Mouse (Mus musculus) cerebellum, adult 2 months (tissue): ENCODE data around the gene Scpep1. TPM values are rescaled to one million over a fixed set of nuclear protein-coding genes. Genes with fewer than 3 reads are reported as not detected.
A peak's percentile ranks its signal among the peaks of the same experiment; 100 is the strongest.

ENCODE experiments used
- DNase-seq, 2 experiments: peaks; one replicate each; pipeline ENCODE4 v3.0.0; 2021
- H3K27ac ChIP-seq: fragments of 200-500 bp; 2 replicates; pipeline ENCODE4 v1.5.1; 2012; ENCODE audit warnings: low read length, control low read depth, inconsistent platforms; ENCODE audit not compliant: insufficient read depth
- H3K27me3 ChIP-seq: fragments of 200-500 bp; 2 replicates; pipeline ENCODE4 v1.6.1; 2012; ENCODE audit warnings: inconsistent platforms, mild to moderate bottlenecking, low read length, moderate library complexity; ENCODE audit not compliant: control insufficient read depth, insufficient read depth
- H3K4me1 ChIP-seq: fragments of 200-500 bp; 2 replicates; pipeline ENCODE4 v1.6.1; 2011; ENCODE audit warnings: low read length; ENCODE audit not compliant: control insufficient read depth, insufficient read depth
- H3K4me3 ChIP-seq: fragments of 200-500 bp; replicated peaks from 2 replicates; pipeline ENCODE3; 2011; ENCODE audit warnings: mild to moderate bottlenecking, low read depth, low read length, control low read depth; ENCODE audit not compliant: insufficient read depth
- CTCF ChIP-seq: fragments of 200-500 bp; IDR thresholded peaks from 2 replicates; pipeline ENCODE4 v1.5.1; 2011; ENCODE audit warnings: low read depth, mild to moderate bottlenecking, control low read depth, low read length, moderate library complexity, borderline replicate concordance; ENCODE audit not compliant: insufficient read depth
- POLR2A ChIP-seq: fragments of 200-500 bp; IDR thresholded peaks from 2 replicates; pipeline ENCODE4 v1.6.1; 2011; ENCODE audit warnings: low read length, control low read depth, borderline replicate concordance; ENCODE audit not compliant: insufficient read depth
- WGBS: fragments of 180-500 bp; shearing (Covaris S2); methylation state at CpG from one replicate; pipeline ENCODE4 v1.1.7; 2018; 5-methylcytosine and 5-hydroxymethylcytosine counted together
- polyA plus RNA-seq: library from polyadenylated mRNA; depleted of rRNA; stranded (reverse); fragments of >200 nt; gene quantifications from 2 replicates; pipeline ENCODE4 v1.2.3, GENCODE M21; 2012; rRNA removed

Gene Scpep1
- 17.5 and 18.6 TPM in 2 replicates for polyA plus RNA-seq

- WGBS = 5% methylated on average over 34 of the region's 34 CpGs
- peak; percentile 95 to 98 for DNase-seq
- TF ChIP-seq POLR2A = peak; percentile 69; the same call in 1 of the 2 replicates
- peak; percentile 76 for TF ChIP-seq CTCF
- H3K27me3 ChIP-seq = no peaks in the 10 kb centered on the region
- no peak within 1 kb of the TSS for H3K27ac ChIP-seq
- peak within 1 kb of the TSS; percentile 93 for H3K4me3 ChIP-seq
- H3K4me1 ChIP-seq = no peaks in the 10 kb centered on the region
Measured at GRCm38 (mm10) chr11:88955217-88955969, at the start of gene Scpep1. Gene Scpep1, minus strand, starts transcription at chr11:88955465.

DNA sequence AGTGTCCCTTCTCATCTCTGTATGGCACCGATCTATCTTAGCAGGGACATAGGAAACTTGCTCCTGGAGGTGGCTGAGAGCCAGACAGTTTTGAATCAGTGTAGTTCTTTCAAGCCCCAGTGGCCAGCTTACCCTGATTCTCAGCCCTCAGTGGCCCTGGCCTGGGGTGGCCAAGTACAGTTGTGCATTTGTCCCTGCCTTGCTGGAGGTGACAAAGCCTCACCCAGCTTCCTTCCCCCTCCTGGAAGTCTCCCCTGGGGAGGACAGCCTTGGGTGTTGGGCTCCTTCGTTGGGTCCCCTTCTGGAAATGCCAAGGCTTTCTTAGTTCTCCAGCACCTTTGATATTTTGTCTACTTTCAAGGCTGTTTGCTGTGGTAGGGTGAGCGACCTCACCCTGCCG, 48.5 kb upstream of the Scpep1 start:
- DNase-seq = no peak
- H3K4me3 ChIP-seq = no peak overlapping the region
- H3K27ac ChIP-seq = no peak overlapping the region
- H3K4me1 ChIP-seq = no peaks in the 10 kb centered on the region
- TF ChIP-seq POLR2A (no peak), CTCF (no peak)
- H3K27me3 ChIP-seq = no peaks in the 10 kb centered on the region
- WGBS = 41% methylated on average over 4 of the region's 4 CpGs

GRCm38 (mm10) chr11:89003078-89003477, 47.8 kb upstream of the Scpep1 start:
- Histone ChIP-seq H3K4me3 (no peak overlapping the region), H3K4me1 (no peaks in the 10 kb centered on the region), H3K27ac (no peak overlapping the region), H3K27me3 (no peaks in the 10 kb centered on the region)
- WGBS = 22% methylated on average over 6 of the region's 6 CpGs
- DNase-seq = no peak
- TF ChIP-seq CTCF (no peak), POLR2A (no peak)

- no peaks in the 10 kb centered on the region for H3K27me3 ChIP-seq
- H3K27ac ChIP-seq = no peak overlapping the region
- no peak overlapping the region for H3K4me3 ChIP-seq
- no peak for TF ChIP-seq CTCF
- no peak for TF ChIP-seq POLR2A
- DNase-seq = no peak
- WGBS = 29% methylated on average over 5 of the region's 5 CpGs
- no peaks in the 10 kb centered on the region for H3K4me1 ChIP-seq
Measured at GRCm38 (mm10) chr11:89002621-89003020, 47.4 kb upstream of the Scpep1 start.

- Histone ChIP-seq H3K4me3 (no peak overlapping the region), H3K27ac (no peak overlapping the region), H3K27me3 (no peaks in the 10 kb centered on the region), H3K4me1 (no peaks in the 10 kb centered on the region)
- WGBS = 73% methylated on average over 5 of the region's 5 CpGs
- DNase-seq = no peak
- TF ChIP-seq POLR2A = no peak
- no peak for TF ChIP-seq CTCF
Measured at GRCm38 (mm10) chr11:89002068-89002467, 46.8 kb upstream of the Scpep1 start.

DNA sequence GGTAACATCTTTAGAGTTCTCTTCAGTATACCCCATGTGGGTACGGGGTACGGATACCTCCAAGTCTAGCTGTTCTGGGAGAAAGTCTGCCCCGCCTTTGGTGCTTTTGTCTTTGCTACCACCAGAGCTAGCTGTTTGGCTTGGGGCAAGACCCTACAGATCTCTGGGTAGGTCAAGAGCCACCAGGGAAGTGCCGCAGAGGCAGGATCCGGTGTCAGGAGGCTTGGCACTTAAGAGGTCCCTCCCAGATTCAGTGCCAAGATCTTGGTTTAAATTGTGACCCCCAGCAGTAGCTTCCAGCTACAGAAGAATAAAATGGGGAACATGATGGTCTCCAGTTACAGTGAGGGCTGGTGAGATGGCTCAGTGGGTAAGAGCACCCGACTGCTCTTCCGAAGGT, 46.3 kb upstream of the Scpep1 start:
- no peaks in the 10 kb centered on the region for H3K4me1 ChIP-seq
- no peak overlapping the region for H3K4me3 ChIP-seq
- H3K27me3 ChIP-seq = no peaks in the 10 kb centered on the region
- no peak overlapping the region for H3K27ac ChIP-seq
- 85% methylated on average over 7 of the region's 7 CpGs for WGBS
- DNase-seq = no peak
- TF ChIP-seq POLR2A = no peak

GRCm38 (mm10) chr11:89000527-89000819, 45.2 kb upstream of the Scpep1 start:
- no peak for TF ChIP-seq POLR2A
- no peak for TF ChIP-seq CTCF
- no peak overlapping the region for H3K4me3 ChIP-seq
- no peaks in the 10 kb centered on the region for H3K27me3 ChIP-seq
- no peak for DNase-seq
- H3K4me1 ChIP-seq = no peaks in the 10 kb centered on the region
- H3K27ac ChIP-seq = no peak overlapping the region

DNA sequence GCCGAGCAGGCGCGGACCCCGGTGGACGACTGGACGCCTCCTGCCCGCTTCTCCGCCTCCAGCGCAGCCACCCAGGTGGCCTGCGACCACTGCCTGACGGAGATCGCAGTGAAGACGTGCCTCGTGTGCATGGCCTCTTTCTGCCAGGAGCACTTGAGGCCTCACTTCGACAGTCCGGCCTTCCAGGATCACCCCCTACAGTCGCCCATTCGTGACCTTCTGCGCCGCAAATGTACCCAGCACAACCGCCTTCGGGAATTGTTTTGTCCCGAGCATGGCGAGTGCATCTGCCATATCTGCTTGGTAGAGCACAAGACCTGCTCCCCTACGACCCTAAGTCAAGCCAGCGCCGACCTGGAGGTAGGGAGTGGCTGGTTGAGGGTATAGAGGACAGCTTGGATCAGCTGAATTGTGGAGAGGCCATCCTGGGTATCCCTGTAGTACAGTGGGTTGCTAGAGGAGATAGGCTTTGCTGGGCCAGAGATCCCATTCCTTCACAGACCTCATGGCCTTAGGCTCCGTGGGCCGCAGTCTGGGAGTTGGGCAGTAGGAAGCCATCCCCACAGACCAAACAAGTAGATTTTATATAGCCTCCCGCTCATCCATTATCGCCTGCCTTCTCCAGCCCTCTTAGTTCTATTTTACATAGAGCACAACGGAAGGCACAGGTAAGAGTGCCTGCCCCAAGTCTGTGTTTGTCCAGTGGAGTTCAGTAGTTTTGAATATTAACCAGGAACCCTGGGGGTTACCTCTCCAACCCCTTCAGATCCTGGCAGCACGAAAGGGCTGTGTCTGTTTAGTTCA, 44.7 kb upstream of the Scpep1 start:
- TF ChIP-seq CTCF = no peak
- TF ChIP-seq POLR2A = no peak
- Histone ChIP-seq H3K27ac (no peak overlapping the region), H3K27me3 (no peaks in the 10 kb centered on the region), H3K4me1 (no peaks in the 10 kb centered on the region), H3K4me3 (no peak overlapping the region)
- no peak for DNase-seq
- 51% methylated on average over 33 of the region's 33 CpGs for WGBS
